Mouse (Mus musculus) left cerebral cortex, adult 11 months (tissue): Measurements from ENCODE around the gene Dot1l.
A peak's percentile ranks its signal among the peaks of the same experiment; 100 is the strongest.
"Not testable (repeated sequence)": the region's sequence is repeated elsewhere in the genome, so short reads cannot be mapped to it uniquely, and the experiment has no call there.

ENCODE experiments used
- DNase-seq: peaks from one replicate; pipeline ENCODE4 v3.0.0; 2022; ENCODE audit warnings: low spot score

The Dot1l gene

GRCm38 (mm10) chr10:80812391-80813041 lies 57.5 kb downstream of the Dot1l start:
- DNase-seq: no peak

DNA sequence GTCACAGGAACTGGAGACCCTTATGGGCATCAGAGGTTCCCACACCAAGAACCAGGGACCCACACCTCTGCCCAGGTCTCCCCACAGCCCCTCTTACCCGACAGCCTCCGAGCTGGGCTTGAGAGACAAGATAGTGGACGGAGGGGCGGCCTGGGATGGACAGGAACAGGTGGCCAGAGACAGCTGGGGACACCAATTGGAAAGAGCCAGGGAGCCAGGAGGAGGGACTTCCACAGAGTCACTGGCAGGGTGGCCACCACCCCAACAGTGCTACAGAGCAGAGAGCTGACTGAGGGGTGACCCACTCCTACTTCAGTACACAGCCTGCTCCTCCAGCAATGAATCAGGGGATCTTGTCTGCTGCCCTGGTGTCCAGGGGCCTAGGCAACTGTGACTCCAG lies 58.4 kb downstream of the Dot1l start, which contains the start of gene Jsrp1:
Gene Jsrp1 (minus strand): TSS at position 133 of the 400 bp plus-strand sequence.
- no peak for DNase-seq

DNA sequence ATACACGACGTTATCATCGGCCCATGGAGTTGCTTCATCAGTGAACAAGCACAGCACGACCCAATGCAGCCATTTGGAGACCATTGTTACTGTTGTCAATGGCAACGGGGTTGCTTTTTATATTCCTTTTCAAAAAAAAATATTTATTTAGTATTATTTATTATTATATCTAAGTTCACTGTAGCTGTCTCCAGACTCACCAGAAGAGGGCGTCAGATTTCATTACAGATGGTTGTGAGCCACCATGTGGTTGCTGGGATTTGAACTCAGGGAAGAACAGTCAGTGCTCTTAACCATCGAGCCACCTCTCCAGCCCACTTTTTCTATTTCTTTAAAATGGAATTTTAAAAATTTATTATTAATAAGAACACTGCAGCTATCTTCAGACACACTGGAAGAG lies 59.8 kb downstream of the Dot1l start:
- DNase-seq: no peak

DNA sequence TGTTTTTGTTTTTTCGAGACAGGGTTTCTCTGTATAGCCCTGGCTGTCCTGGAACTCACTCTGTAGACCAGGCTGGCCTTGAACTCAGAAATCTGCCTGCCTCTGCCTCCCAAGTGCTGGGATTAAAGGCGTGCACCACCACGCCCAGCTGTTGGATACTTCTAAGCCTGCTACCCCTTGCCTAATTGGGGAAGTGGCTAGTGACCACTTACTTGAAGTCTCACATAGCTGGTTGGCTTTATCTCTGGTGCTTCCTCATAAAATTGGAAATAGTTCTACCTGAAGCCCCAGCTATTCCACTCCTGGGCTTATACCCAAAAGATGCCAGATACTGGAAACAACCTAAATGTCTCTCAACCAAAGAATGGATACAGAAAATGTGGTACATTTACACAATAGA lies 61.3 kb downstream of the Dot1l start:
- not testable (repeated sequence) for DNase-seq

- no peak for DNase-seq
Observed at GRCm38 (mm10) chr10:80817164-80817563, 62.2 kb downstream of the Dot1l start.

DNA sequence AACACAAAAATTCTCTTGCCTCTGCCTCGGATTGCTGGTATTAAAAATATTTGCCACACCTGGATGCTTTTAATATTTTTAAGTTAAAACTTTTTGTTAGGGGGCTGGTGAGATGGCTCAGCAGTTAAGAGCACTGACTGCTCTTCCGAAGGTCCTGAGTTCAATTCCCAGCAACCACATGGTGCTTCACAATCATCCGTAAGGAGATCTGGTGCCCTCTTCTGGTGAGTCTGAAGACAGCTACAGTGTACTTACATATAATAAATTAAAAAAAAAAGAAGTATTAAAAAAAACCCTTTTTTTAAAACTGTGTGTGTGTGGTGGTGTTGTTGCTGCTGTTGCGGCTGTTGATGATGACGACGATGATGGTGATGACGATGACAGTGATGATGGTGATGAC lies 62.9 kb downstream of the Dot1l start:
- not testable (repeated sequence) for DNase-seq

GRCm38 (mm10) chr10:80818599-80819281 lies 63.7 kb downstream of the Dot1l start:
- DNase-seq: no peak

DNA sequence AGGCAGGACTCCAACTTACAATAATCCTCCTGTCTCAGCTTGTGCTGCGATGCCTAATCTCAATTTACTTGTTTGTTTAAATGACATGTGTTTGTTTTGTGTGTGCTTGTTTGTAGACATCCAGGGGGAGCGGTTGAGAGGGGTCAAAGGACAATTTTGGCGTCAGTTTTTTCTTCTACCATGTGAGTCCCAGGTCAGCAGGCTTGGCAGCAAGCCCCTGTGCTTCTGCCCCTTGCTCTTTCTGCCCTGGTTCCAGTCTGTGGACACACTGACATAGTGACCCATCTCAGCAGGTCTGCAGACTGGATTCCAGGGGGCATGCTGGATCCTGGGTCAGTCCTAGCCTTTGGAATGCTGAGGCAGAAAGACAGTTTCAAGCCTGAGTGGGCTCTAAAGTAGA lies 64.4 kb downstream of the Dot1l start:
- no peak for DNase-seq

DNA sequence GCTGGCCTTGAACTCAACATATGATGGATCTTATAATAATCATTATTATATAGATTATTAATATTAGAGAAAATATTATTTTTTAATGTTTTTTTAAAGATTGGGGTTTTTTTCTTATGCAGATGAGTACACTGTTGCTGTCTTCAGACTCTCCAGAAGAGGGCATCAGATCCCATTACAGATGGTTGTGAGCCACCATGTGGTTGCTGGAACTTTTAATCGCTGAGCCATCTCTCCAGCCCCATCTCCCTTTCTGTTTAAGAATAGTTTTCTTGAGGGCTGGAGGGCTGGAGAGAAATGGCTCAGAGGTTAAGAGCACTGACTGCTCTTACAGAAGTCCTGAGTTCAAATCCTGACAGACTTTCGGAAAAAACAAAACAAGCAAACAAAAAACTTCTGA lies 67.0 kb downstream of the Dot1l start:
- DNase-seq: no peak

DNA sequence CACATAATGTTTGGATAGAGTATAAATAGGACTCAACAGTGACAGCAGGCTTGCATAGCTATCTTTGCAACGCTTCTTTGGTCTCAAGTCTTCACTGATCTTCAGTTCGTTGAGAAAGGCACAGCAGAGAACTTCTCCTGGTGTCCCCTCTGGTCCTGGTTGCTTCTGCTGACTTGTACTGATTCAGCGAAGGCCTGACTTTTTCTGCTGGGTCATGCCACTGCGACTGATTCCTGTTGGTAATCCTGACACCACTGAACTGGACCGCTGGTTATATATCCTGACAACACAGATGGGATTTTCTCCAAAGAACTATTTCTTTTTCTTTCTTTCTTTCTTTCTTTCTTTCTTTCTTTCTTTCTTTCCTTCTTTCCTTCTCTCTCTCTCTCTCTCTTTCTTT lies 67.5 kb downstream of the Dot1l start:
- DNase-seq: no peak

DNA sequence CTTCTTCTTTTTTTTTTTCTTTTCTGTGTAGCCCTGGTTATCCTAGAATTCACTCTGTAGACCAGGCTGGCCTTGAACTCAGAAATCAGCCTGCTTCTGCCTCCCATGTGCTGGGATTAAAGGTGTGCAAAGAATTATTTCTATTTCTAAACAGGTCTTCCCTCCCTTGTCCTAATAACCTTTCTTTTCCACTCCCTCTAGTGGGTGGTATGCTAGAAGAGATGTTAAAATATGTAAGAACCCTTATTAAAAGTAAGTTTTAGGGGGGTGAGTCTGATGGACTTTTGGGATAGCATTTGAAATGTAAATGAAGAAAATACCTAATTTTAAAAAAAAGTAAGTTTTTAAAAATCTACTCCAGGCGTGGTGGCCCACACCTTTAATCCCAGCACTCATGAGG lies 68.3 kb downstream of the Dot1l start:
- no peak for DNase-seq

DNA sequence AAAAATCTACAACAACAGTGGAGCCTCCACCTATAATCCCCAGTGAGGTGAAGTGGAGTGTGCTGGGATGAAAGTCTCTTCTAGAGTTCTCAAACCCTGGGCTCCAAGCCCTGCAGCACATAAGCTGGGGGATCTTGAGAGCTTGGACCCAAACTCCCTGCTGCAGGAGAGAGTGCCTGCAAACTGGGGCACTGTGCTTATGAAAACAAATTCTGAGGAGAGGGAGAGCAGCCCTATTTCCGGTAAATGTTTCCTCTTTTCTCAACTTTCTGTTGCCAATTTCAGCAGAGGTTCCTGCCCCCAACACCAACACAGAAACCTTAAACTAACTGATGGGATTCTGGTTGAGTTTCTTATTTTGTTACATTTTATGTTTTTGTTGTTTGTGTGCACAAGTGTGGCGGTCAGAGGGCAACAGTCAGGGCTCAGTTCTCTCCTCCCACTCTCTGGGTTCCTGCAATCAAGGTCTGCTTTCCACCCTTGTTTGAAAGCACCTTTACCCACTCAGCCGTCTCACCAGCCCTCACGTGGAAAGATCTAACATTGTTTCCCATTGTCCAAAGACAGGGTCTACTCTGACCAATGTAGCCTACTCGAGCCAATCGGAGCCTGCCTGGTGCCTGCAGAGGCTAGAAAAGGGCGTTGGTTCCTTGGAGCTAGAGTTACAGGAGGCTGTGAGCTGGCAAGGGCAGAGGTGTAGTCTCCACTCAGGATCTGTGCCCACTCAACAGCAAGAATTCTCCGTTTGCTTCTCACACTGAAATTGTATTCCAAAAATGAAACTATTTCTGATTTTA lies 69.0 kb downstream of the Dot1l start:
- no peak for DNase-seq

DNA sequence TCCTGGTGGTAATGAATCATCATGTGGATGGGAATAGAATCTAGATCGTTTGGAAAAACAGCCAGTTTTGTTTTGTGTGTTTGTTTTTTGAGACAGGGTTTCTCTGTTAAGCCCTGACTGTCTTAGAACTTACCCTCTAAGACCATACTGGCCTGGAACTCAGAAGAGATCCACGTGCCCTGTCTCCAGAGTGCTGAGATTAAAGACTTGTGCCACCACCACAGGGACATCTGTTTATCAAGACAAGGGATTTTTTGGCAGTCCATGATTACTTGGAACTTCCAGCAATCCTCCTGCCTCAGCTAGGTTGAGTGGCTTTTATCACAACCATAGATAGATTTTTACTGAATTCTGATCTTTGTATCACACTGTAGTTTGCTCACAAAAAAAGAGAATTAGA lies 69.8 kb downstream of the Dot1l start:
- no peak for DNase-seq

DNA sequence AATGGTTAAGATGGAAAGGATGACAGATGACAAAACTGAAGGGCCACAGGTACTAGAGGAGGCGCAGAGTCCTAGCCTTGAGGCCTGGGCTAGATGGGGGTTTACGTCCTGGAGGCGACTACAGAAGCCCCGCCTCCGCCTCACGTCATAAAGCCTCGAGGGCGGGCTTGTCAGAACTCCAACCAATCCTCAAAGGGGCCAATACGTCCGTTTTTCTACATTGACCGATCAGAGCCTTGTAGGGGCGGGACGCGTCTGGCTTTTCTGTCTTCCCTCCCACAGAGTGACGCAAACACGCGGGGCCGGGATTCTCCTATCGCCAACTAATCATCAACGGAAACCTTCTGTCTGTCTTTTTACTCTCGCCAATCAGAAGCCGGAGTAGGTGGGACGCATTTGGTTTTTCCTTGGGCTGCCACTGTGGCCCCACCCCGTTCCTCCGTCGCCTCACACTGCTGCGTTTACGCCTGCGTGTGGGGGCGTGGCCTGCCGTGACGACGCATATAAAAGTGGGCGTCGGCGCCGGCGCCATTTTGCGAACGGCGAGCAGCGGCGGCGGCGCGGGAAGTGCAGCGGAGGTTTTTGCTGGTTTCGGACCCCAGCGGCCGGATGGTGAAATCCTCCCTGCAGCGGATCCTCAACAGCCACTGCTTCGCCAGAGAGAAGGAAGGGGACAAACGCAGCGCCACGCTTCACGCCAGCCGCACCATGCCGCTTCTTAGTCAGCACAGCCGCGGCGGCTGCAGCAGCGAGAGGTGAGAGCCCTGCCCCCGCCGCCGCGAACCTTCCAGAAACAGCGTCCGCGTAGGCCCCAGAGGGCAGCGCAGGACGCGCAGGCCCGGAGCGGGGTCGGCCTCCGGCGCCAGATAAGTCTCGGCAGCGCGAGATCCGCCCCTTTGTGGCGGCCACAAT lies 71.4 kb downstream of the Dot1l start, which contains the start of gene Oaz1:
Gene Oaz1 (plus strand): TSS at position 506 of the 912 bp plus-strand sequence.
- peak; percentile 100 for DNase-seq

DNA sequence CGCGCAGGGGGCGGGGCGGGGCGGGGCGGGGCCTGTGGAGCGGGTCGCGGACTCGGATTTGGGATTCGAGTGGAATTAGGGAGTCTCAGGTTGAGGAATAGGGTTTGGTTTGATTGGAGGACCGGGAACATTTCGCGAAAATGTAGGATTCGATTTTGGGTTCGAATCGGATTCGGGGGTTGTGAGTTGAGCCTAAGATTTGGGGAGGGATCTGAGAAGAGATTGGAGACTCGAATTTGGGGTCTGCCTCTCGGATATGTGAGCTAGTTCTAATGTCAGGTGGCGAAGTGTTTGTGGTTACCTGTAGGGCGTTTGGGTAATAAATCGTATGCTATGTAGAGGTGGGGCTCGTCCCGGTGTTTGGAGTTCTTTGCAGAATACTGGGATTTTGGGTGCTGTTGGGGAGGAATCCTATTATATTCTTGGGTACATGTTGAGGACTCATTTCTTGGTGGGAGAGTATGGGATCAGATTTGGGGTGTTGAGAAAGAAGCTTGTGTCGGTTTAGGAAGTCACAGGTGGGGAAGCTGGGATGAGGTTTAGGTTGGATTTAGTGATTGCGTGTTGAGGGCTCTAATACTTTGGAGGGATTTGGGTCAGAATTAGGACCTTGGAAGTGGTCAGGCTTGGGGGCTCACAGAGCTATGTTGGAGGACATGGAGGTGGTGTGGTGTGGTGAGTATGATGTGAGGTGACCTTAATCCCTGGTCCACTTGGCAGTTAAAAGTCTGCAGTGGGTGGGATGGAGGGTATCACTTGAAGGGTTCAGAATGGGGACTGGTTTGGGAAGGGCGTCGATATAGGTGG lies 72.3 kb downstream of the Dot1l start:
- DNase-seq: no peak

- no peak for DNase-seq
Observed at GRCm38 (mm10) chr10:80827870-80828420, 72.9 kb downstream of the Dot1l start.

- DNase-seq: not testable (repeated sequence)
Observed at GRCm38 (mm10) chr10:80828587-80828986, 73.6 kb downstream of the Dot1l start.

GRCm38 (mm10) chr10:80829359-80830278 lies 74.6 kb downstream of the Dot1l start:
- DNase-seq: no peak

DNA sequence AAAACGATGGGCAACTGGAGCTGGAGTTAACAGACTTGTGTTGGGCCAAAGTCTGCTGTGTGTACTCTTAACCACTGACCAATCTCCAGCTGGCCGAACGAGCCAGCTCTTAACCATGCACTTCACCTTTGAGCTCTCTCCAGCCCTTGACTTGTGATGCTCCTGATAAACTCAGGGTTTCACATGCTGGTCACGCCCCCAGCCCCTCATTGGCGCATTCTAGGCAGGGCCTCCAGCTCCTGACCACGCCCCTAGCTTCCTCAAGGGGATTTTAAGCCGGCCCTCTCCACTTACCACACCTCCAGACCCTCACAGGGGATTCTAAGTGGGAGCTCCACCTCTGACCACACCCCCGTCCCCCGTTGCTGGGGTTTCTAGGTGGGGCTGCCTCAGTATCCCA lies 76.1 kb downstream of the Dot1l start:
- no peak for DNase-seq

DNA sequence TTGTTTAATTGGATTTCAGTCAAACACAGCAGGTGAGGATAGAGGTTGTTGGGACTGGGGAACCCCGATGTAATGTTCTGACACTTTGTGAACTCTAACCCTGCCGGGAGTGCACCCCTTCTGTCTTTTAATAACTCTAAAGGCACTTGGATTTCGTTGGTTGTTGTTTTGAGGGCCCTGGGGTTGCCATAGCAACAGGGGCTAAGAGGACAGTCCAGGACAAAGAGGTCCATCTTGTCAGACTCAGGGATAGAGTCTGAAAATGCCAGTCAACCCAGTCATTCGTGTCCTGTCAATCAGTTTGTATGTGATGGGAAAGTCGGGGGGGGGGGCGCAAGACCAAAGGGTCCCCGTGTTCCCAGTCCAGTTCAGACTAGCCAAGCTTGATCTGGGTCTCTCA lies 77.8 kb downstream of the Dot1l start:
- no peak for DNase-seq
